ENCODE assay signal across 21 mouse cellular contexts in genomic region chr1:71583302-71583701, GRCm38 (mm10).
"Had no signal": no experiment of that assay in that cellular context is flagged by ENCODE, and none has a peak within 500 bp of the region (broad histone marks: within the 10 kb centered on the region; RNA-seq: fewer than 3 reads in every experiment).

No protein-coding gene starts in this region.

- H3K27me3 ChIP-seq: intestine, embryonic 15.5 days; kidney, embryonic 15.5 days; limb, embryonic 12.5 days; limb, embryonic 15.5 days; liver, embryonic 13.5 days; midbrain, embryonic 12.5 days; midbrain, embryonic 15.5 days; neural tube, embryonic 13.5 days; stomach, embryonic 15.5 days had no signal

- H3K9me3 ChIP-seq: intestine, embryonic 15.5 days; kidney, embryonic 15.5 days; limb, embryonic 12.5 days; limb, embryonic 15.5 days; liver, embryonic 13.5 days; midbrain, embryonic 12.5 days; midbrain, embryonic 15.5 days; neural tube, embryonic 13.5 days; stomach, embryonic 15.5 days had no signal

- DNase-seq: kidney, adult 11 months; kidney, adult 8-10 months; kidney, postnatal 10 days; kidney, postnatal 36 days; left cerebral cortex, postnatal 4 days; liver, embryonic 13.5 days; lung, adult 2 months; lung, postnatal 10 days; lung, postnatal 4 days; retina, postnatal 1 day; right cerebral cortex, postnatal 25 days; spleen, adult 18-20 months; thymus, postnatal 25 days had no signal

- H3K4me2 ChIP-seq: intestine, embryonic 15.5 days; kidney, embryonic 15.5 days; limb, embryonic 12.5 days; limb, embryonic 15.5 days; liver, embryonic 13.5 days; midbrain, embryonic 12.5 days; midbrain, embryonic 15.5 days; neural tube, embryonic 13.5 days; stomach, embryonic 15.5 days had no signal

- H3K4me1 ChIP-seq: intestine, embryonic 15.5 days; kidney, embryonic 15.5 days; limb, embryonic 12.5 days; limb, embryonic 15.5 days; liver, embryonic 13.5 days; midbrain, embryonic 12.5 days; midbrain, embryonic 15.5 days; neural tube, embryonic 13.5 days; stomach, embryonic 15.5 days had no signal

- H3K4me3 ChIP-seq: intestine, embryonic 15.5 days; kidney, embryonic 15.5 days; limb, embryonic 12.5 days; limb, embryonic 15.5 days; liver, embryonic 13.5 days; midbrain, embryonic 12.5 days; midbrain, embryonic 15.5 days; neural tube, embryonic 13.5 days; stomach, embryonic 15.5 days had no signal

- H3K9ac ChIP-seq: intestine, embryonic 15.5 days; kidney, embryonic 15.5 days; limb, embryonic 12.5 days; limb, embryonic 15.5 days; liver, embryonic 13.5 days; midbrain, embryonic 12.5 days; midbrain, embryonic 15.5 days; neural tube, embryonic 13.5 days; stomach, embryonic 15.5 days had no signal

- H3K27ac ChIP-seq: intestine, embryonic 15.5 days; kidney, embryonic 15.5 days; limb, embryonic 12.5 days; limb, embryonic 15.5 days; liver, embryonic 13.5 days; midbrain, embryonic 12.5 days; midbrain, embryonic 15.5 days; neural tube, embryonic 13.5 days; stomach, embryonic 15.5 days had no signal

- ATAC-seq: intestine, embryonic 15.5 days; midbrain, embryonic 15.5 days had no signal
